Comparison of ENCODE assay signal across 34 mouse cellular contexts in the genomic region with DNA sequence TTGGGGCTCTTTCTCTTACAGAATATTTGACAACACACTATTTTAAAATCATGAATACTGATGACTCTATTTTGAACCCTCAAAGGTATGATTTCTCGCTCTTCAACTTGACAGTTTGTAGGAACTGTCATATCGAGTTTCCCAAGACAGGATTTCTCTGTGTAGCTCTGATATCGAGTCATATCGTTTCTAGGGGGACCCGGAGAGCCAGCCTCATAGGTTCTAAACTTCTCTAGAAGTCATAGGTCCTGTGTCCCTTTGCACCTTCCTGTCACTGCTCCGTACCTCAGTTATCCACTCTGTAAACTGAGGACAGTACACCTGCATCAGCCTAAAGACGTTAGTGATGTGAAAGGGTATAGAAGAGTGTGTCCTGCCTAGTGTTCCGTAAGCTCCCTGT. TPM values are rescaled to one million over a fixed set of nuclear protein-coding genes. Genes with fewer than 3 reads are reported as not detected.
DNase-seq lines count a peak whose midpoint lies in the region; ATAC-seq and TF ChIP-seq lines count a peak whose summit lies in the region.
"Had no signal": no experiment of that assay in that cellular context is flagged by ENCODE, and none has a peak within 500 bp of the region (broad histone marks: within the 10 kb centered on the region; RNA-seq: fewer than 3 reads in every experiment).

No protein-coding gene starts in this region.

- peak overlapping the region; percentile 25; the same call in 1 of the 2 replicates for H3K27ac ChIP-seq in liver, embryonic 14.5 days
- no peak overlapping the region for H3K27ac ChIP-seq in liver, postnatal 0 days (ENCODE audit: low read depth)
- H3K27ac ChIP-seq in midbrain, embryonic 11.5 days (ENCODE audit: low read depth, low read length), result no peak overlapping the region
- no peak overlapping the region for H3K27ac ChIP-seq in midbrain, embryonic 15.5 days
- H3K27ac ChIP-seq: embryonic facial prominence, embryonic 10.5 days; embryonic facial prominence, embryonic 13.5 days; forebrain, embryonic 13.5 days; gastrocnemius, adult 2 months; hindbrain, embryonic 12.5 days; hindbrain, embryonic 15.5 days had no signal

- H3K36me3 ChIP-seq in liver, embryonic 14.5 days (replicated peaks; ENCODE audit: control insufficient read depth, insufficient read depth, low read depth), result peaks cover 23% of the 10 kb centered on the region
- H3K36me3 ChIP-seq in liver, postnatal 0 days (replicated peaks; ENCODE audit: insufficient read depth, low read length), result peaks cover 23% of the 10 kb centered on the region
- H3K36me3 ChIP-seq in midbrain, embryonic 11.5 days (ENCODE audit: control insufficient read depth, insufficient read depth, low read length), result peaks cover 14% of the 10 kb centered on the region
- peaks cover 17% of the 10 kb centered on the region for H3K36me3 ChIP-seq in midbrain, embryonic 15.5 days (replicated peaks)

- H3K4me3 ChIP-seq in liver, embryonic 14.5 days (ENCODE audit: insufficient read depth in 1 of 2, low read depth in 2 of 2, low read length in 2 of 2), result no peak overlapping the region
- H3K4me3 ChIP-seq in liver, postnatal 0 days (ENCODE audit: low read depth, low read length), result no peak overlapping the region
- H3K4me3 ChIP-seq in midbrain, embryonic 11.5 days (ENCODE audit: low read depth, low read length), result no peak overlapping the region
- no peak overlapping the region for H3K4me3 ChIP-seq in midbrain, embryonic 15.5 days
- H3K4me3 ChIP-seq: embryonic facial prominence, embryonic 13.5 days; erythroblast, embryonic 14.5 days; forebrain, embryonic 13.5 days; gastrocnemius, adult 2 months; hindbrain, embryonic 12.5 days; hindbrain, embryonic 15.5 days had no signal

- H3K9ac ChIP-seq in liver, embryonic 14.5 days (replicated peaks), result no peak overlapping the region
- no peak overlapping the region for H3K9ac ChIP-seq in liver, postnatal 0 days (replicated peaks)
- H3K9ac ChIP-seq in midbrain, embryonic 11.5 days (ENCODE audit: low read length), result no peak overlapping the region
- no peak overlapping the region for H3K9ac ChIP-seq in midbrain, embryonic 15.5 days
- H3K9ac ChIP-seq: embryonic facial prominence, embryonic 13.5 days; forebrain, embryonic 13.5 days; hindbrain, embryonic 12.5 days; hindbrain, embryonic 15.5 days had no signal

- no peak for TF ChIP-seq CTCF in liver, embryonic 14.5 days (IDR thresholded peaks at IDR 0.05; ENCODE audit: low read depth)
- no peak for TF ChIP-seq CTCF in liver, postnatal 0 days (IDR thresholded peaks at IDR 0.05; ENCODE audit: low read depth)

- H3K27me3 ChIP-seq in liver, embryonic 14.5 days (ENCODE audit: control insufficient read depth, insufficient read depth, low read length), result no peaks in the 10 kb centered on the region
- H3K27me3 ChIP-seq in liver, postnatal 0 days (ENCODE audit: insufficient read depth, low read length), result no peaks in the 10 kb centered on the region
- no peaks in the 10 kb centered on the region for H3K27me3 ChIP-seq in midbrain, embryonic 11.5 days (ENCODE audit: control insufficient read depth, insufficient read depth, low read length)
- peaks cover 5% of the 10 kb centered on the region; the same call in 1 of the 2 replicates for H3K27me3 ChIP-seq in midbrain, embryonic 15.5 days (replicated peaks)
- H3K27me3 ChIP-seq: hindbrain, embryonic 15.5 days had no signal

- TF ChIP-seq EP300 in liver, embryonic 14.5 days (IDR thresholded peaks at IDR 0.05; ENCODE audit: low read depth), result no peak
- TF ChIP-seq EP300 in liver, postnatal 0 days (IDR thresholded peaks at IDR 0.05; ENCODE audit: low read depth), result no peak

- peak overlapping the region; percentile 15; the same call in 1 of the 2 replicates for H3K4me2 ChIP-seq in liver, embryonic 14.5 days (ENCODE audit: low read depth)
- no peak overlapping the region for H3K4me2 ChIP-seq in liver, postnatal 0 days (ENCODE audit: low read depth, low read length)
- H3K4me2 ChIP-seq in midbrain, embryonic 11.5 days, result no peak overlapping the region
- no peak overlapping the region for H3K4me2 ChIP-seq in midbrain, embryonic 15.5 days
- H3K4me2 ChIP-seq: embryonic facial prominence, embryonic 13.5 days; forebrain, embryonic 13.5 days; heart, embryonic 11.5 days; hindbrain, embryonic 12.5 days; hindbrain, embryonic 15.5 days had no signal

- H3K4me1 ChIP-seq in liver, embryonic 14.5 days (replicated peaks; ENCODE audit: control insufficient read depth in 2 of 2, insufficient read depth in 2 of 2, low read length in 1 of 2), result peaks cover 28 to 43% of the 10 kb centered on the region in 2 experiments
- H3K4me1 ChIP-seq in liver, postnatal 0 days (ENCODE audit: insufficient read depth), result peaks cover 27% of the 10 kb centered on the region
- peaks cover 8% of the 10 kb centered on the region for H3K4me1 ChIP-seq in midbrain, embryonic 11.5 days (ENCODE audit: control insufficient read depth, insufficient read depth, low read length)
- H3K4me1 ChIP-seq in midbrain, embryonic 15.5 days, result peaks cover 14% of the 10 kb centered on the region

- WGBS in liver, embryonic 14.5 days (ENCODE audit: insufficient replicate concordance), result 60% methylated on average over 8 of the region's 8 CpGs
- 74% methylated on average over 8 of the region's 8 CpGs for WGBS in liver, postnatal 0 days (ENCODE audit: insufficient replicate concordance)
- WGBS in midbrain, embryonic 11.5 days, result 90% methylated on average over 8 of the region's 8 CpGs
- 87% methylated on average over 8 of the region's 8 CpGs for WGBS in midbrain, embryonic 15.5 days

- DNase-seq in liver, embryonic 14.5 days (ENCODE audit: low read depth in 3 of 3, low spot score in 3 of 3), result no peak
- no peak for DNase-seq in liver, postnatal 0 days
- DNase-seq in midbrain, embryonic 11.5 days (ENCODE audit: low spot score, missing footprints), result peak; percentile 14
- peak; percentile 12 for DNase-seq in brain, adult 2 months (ENCODE audit: low read depth, low spot score)
- no peak for DNase-seq in layer of hippocampus, adult 8-10 months (ENCODE audit: low spot score in 2 of 2)
- DNase-seq in spleen, postnatal 14 days (ENCODE audit: low spot score in 2 of 2), result no peak
- DNase-seq: adrenal gland, postnatal 10 days; adrenal gland, postnatal 36 days; cerebellum, adult 11 months; cerebellum, adult 8-10 months; cerebellum, postnatal 10 days; cerebellum, postnatal 36 days; embryo, embryonic 11 days; gastrocnemius, adult 2 months; gastrocnemius, postnatal 14 days; heart, adult 11 months had no signal

- no peaks in the 10 kb centered on the region for H3K9me3 ChIP-seq in liver, embryonic 14.5 days (ENCODE audit: control insufficient read depth, low read length)
- no peaks in the 10 kb centered on the region for H3K9me3 ChIP-seq in liver, postnatal 0 days (ENCODE audit: low read length)
- no peaks in the 10 kb centered on the region for H3K9me3 ChIP-seq in midbrain, embryonic 11.5 days (ENCODE audit: control insufficient read depth, low read length)
- H3K9me3 ChIP-seq in midbrain, embryonic 15.5 days, result no peaks in the 10 kb centered on the region
- H3K9me3 ChIP-seq: embryonic facial prominence, embryonic 10.5 days; embryonic facial prominence, embryonic 13.5 days; forebrain, embryonic 13.5 days; hindbrain, embryonic 12.5 days; hindbrain, embryonic 15.5 days had no signal

- ATAC-seq in liver, embryonic 14.5 days (ENCODE audit: insufficient read depth), result no peak
- ATAC-seq in liver, postnatal 0 days, result no peak
- ATAC-seq in midbrain, embryonic 11.5 days (ENCODE audit: low FRiP score), result no peak
- ATAC-seq in midbrain, embryonic 15.5 days (replicated peaks), result no peak
- ATAC-seq: CD4-positive, CD25-positive, alpha-beta regulatory T cell, adult 4 months; forebrain, embryonic 13.5 days; forebrain, embryonic 16.5 days; Patski had no signal

RNA-seq across cellular contexts. Expression of a gene that starts 1.6 kb away (rescaled TPM):
- polyA plus RNA-seq in liver, embryonic 14.5 days (2012; rRNA removed), result 1,827 and 1,859 TPM in 2 replicates
- polyA plus RNA-seq in liver, embryonic 14.5 days (2014; fragmentation: Nextera tagmentation; extraction: Ambion mirVana), result 829 and 850 TPM in 2 replicates
- polyA plus RNA-seq in liver, postnatal 0 days (2015; fragmentation: Nextera tagmentation; extraction: Ambion mirVana), result 531 and 540 TPM in 2 replicates
- polyA plus RNA-seq in midbrain, embryonic 11.5 days (2014; fragmentation: Nextera tagmentation; extraction: Ambion mirVana), result 841 and 881 TPM in 2 replicates
- polyA plus RNA-seq in midbrain, embryonic 15.5 days (2015; fragmentation: Nextera tagmentation; extraction: Ambion mirVana), result 529 and 538 TPM in 2 replicates
- 100 to 1,000 TPM; 779 to 924 (median 859) TPM for total RNA-seq in layer of hippocampus, adult 8-10 months (2022)

RNA-seq across cellular contexts. Expression of a gene that starts 11.5 kb away (rescaled TPM):
- polyA plus RNA-seq in liver, embryonic 14.5 days (2012; rRNA removed), result 0.08 and 0.09 TPM in 2 replicates
- 0.10 TPM in 1 of 2 replicates, not detected in the other for polyA plus RNA-seq in liver, embryonic 14.5 days (2014; fragmentation: Nextera tagmentation; extraction: Ambion mirVana)
- polyA plus RNA-seq in liver, postnatal 0 days (2015; fragmentation: Nextera tagmentation; extraction: Ambion mirVana), result 0.02 and 0.07 TPM in 2 replicates
- 0.04 and 0.07 TPM in 2 replicates for polyA plus RNA-seq in midbrain, embryonic 11.5 days (2014; fragmentation: Nextera tagmentation; extraction: Ambion mirVana)
- not detected in 2 replicates for polyA plus RNA-seq in midbrain, embryonic 15.5 days (2015; fragmentation: Nextera tagmentation; extraction: Ambion mirVana)
- total RNA-seq in layer of hippocampus, adult 8-10 months (2022), result not detected
- total RNA-seq: adrenal gland, adult 18-20 months; gastrocnemius, adult 2 months; gastrocnemius, postnatal 14 days; hematopoietic stem cell, adult 5-6 weeks had no signal
- polyA plus RNA-seq: C2C12; CD4-positive, CD25-positive, alpha-beta regulatory T cell, adult 4 months; embryonic facial prominence, embryonic 10.5 days; erythroblast, embryonic 14.5 days; forebrain, embryonic 16.5 days; heart, embryonic 14.5 days; hindbrain, embryonic 12.5 days; hindbrain, embryonic 15.5 days; Patski had no signal

RNA-seq across cellular contexts. Expression of a gene that starts 27.1 kb away (rescaled TPM):
- not detected in 2 replicates for polyA plus RNA-seq in liver, embryonic 14.5 days (2012; rRNA removed)
- not detected in 2 replicates for polyA plus RNA-seq in liver, embryonic 14.5 days (2014; fragmentation: Nextera tagmentation; extraction: Ambion mirVana)
- not detected in 2 replicates for polyA plus RNA-seq in liver, postnatal 0 days (2015; fragmentation: Nextera tagmentation; extraction: Ambion mirVana)
- polyA plus RNA-seq in midbrain, embryonic 11.5 days (2014; fragmentation: Nextera tagmentation; extraction: Ambion mirVana), result not detected in 2 replicates
- 0.60 and 0.84 TPM in 2 replicates for polyA plus RNA-seq in midbrain, embryonic 15.5 days (2015; fragmentation: Nextera tagmentation; extraction: Ambion mirVana)
- under 1 TPM in 3 of 4 experiments, not detected in 1; 0.32 to 0.58 (median 0.45) TPM for total RNA-seq in layer of hippocampus, adult 8-10 months (2022)
- total RNA-seq: gastrocnemius, adult 2 months; gastrocnemius, postnatal 14 days; gastrocnemius, postnatal 4 days; heart, postnatal 25 days; hematopoietic stem cell, adult 5-6 weeks had no signal
- polyA plus RNA-seq: C2C12; CD4-positive, CD25-positive, alpha-beta regulatory T cell, adult 4 months; embryonic facial prominence, embryonic 10.5 days; embryonic facial prominence, embryonic 13.5 days; erythroblast, embryonic 14.5 days; heart, embryonic 11.5 days; heart, embryonic 14.5 days; heart, postnatal 0 days; hindbrain, embryonic 12.5 days; Patski had no signal

RNA-seq across cellular contexts. Expression of a gene that starts 28.2 kb away (rescaled TPM):
- polyA plus RNA-seq in liver, embryonic 14.5 days (2012; rRNA removed), result 20.2 and 21.1 TPM in 2 replicates
- polyA plus RNA-seq in liver, embryonic 14.5 days (2014; fragmentation: Nextera tagmentation; extraction: Ambion mirVana), result 28.1 and 30.8 TPM in 2 replicates
- 32.8 and 33.8 TPM in 2 replicates for polyA plus RNA-seq in liver, postnatal 0 days (2015; fragmentation: Nextera tagmentation; extraction: Ambion mirVana)
- polyA plus RNA-seq in midbrain, embryonic 11.5 days (2014; fragmentation: Nextera tagmentation; extraction: Ambion mirVana), result 47.6 and 49.6 TPM in 2 replicates
- 105 and 108 TPM in 2 replicates for polyA plus RNA-seq in midbrain, embryonic 15.5 days (2015; fragmentation: Nextera tagmentation; extraction: Ambion mirVana)
- total RNA-seq in layer of hippocampus, adult 8-10 months (2022), result 100 to 1,000 TPM in 1 of 4 experiments, 10 to 100 TPM in 3; 78.3 to 104 (median 86.6) TPM

RNA-seq across cellular contexts. Expression of a gene that starts 57.5 kb away (rescaled TPM):
- polyA plus RNA-seq in liver, embryonic 14.5 days (2012; rRNA removed), result 1.4 and 3.5 TPM in 2 replicates
- polyA plus RNA-seq in liver, embryonic 14.5 days (2014; fragmentation: Nextera tagmentation; extraction: Ambion mirVana), result 0.89 and 1.2 TPM in 2 replicates
- polyA plus RNA-seq in liver, postnatal 0 days (2015; fragmentation: Nextera tagmentation; extraction: Ambion mirVana), result 1.8 TPM in 2 replicates
- polyA plus RNA-seq in midbrain, embryonic 11.5 days (2014; fragmentation: Nextera tagmentation; extraction: Ambion mirVana), result 3.7 and 4.2 TPM in 2 replicates
- polyA plus RNA-seq in midbrain, embryonic 15.5 days (2015; fragmentation: Nextera tagmentation; extraction: Ambion mirVana), result 24.2 and 28.7 TPM in 2 replicates
- total RNA-seq in layer of hippocampus, adult 8-10 months (2022), result 10 to 100 TPM in 3 of 4 experiments, 1 to 10 TPM in 1; 9.1 to 16.5 (median 12.0) TPM
- polyA plus RNA-seq: erythroblast, embryonic 14.5 days had no signal

Comparison
In these comparisons a context has a peak if more than half of its experiments do, and no peak if none do; other contexts are left out.
1. DNase-seq: peak in midbrain, embryonic 11.5 days (single experiment) and brain, adult 2 months (single experiment); none in liver, embryonic 14.5 days (0 of 3), liver, postnatal 0 days (single experiment), layer of hippocampus, adult 8-10 months (0 of 2) and spleen, postnatal 14 days (0 of 2).